Mouse (Mus musculus) heart, postnatal 0 days (tissue): ENCODE measurements around the gene Uvrag.

Experiments
- CTCF ChIP-seq: IDR thresholded peaks from 2 replicates; pipeline ENCODE4 v1.5.1; 2016; ENCODE audit warnings: antibody characterized with exemption, control low read depth, low read depth
- EP300 ChIP-seq: IDR thresholded peaks from 2 replicates; pipeline ENCODE4 v1.6.1; 2016; ENCODE audit warnings: antibody characterized with exemption, low read depth

GRCm38 (mm10) chr7:99020353-99020752 lies 120.6 kb downstream of the Uvrag start:
- no peak for TF ChIP-seq EP300
- no peak for TF ChIP-seq CTCF
